In genomic region chr8:120004154-120004702, GRCm38 (mm10) we compare ENCODE assay signal across 8 mouse cellular contexts. TPM values are rescaled to one million over a fixed set of nuclear protein-coding genes. Genes with fewer than 3 reads are reported as not detected.
DNase-seq lines count a peak whose midpoint lies in the region; ATAC-seq lines count a peak whose summit lies in the region.

No protein-coding gene starts in this region.

- DNase-seq in midbrain, embryonic 10.5 days (ENCODE audit: low spot score) = no peak
- DNase-seq in gastrocnemius, postnatal 10 days = peak; percentile 41
- no peak for DNase-seq in right cerebral cortex, postnatal 10 days (ENCODE audit: low spot score in 2 of 2)

- H3K4me1 ChIP-seq in midbrain, embryonic 10.5 days = peaks cover 34% of the 10 kb centered on the region
- H3K4me1 ChIP-seq in midbrain, embryonic 15.5 days = peaks cover 6% of the 10 kb centered on the region; the same call in 1 of the 2 replicates
- peaks cover 3% of the 10 kb centered on the region for H3K4me1 ChIP-seq in hindbrain, embryonic 16.5 days (ENCODE audit: control insufficient read depth, insufficient read depth, low read depth, low read length)
- peaks cover 7% of the 10 kb centered on the region for H3K4me1 ChIP-seq in lung, embryonic 16.5 days (replicated peaks; ENCODE audit: control insufficient read depth, insufficient read depth, low read length)
- H3K4me1 ChIP-seq in forebrain, embryonic 13.5 days = peaks cover 5% of the 10 kb centered on the region; the same call in 1 of the 2 replicates

- H3K9ac ChIP-seq in midbrain, embryonic 15.5 days = no peak overlapping the region
- H3K9ac ChIP-seq in hindbrain, embryonic 16.5 days (ENCODE audit: low read depth, low read length) = no peak overlapping the region
- H3K9ac ChIP-seq in lung, embryonic 16.5 days (ENCODE audit: low read length) = no peak overlapping the region; the same call in 1 of the 2 replicates
- H3K9ac ChIP-seq in forebrain, embryonic 13.5 days = no peak overlapping the region

- H3K4me2 ChIP-seq in midbrain, embryonic 15.5 days = no peak overlapping the region
- H3K4me2 ChIP-seq in hindbrain, embryonic 16.5 days (ENCODE audit: low read length) = no peak overlapping the region
- no peak overlapping the region; the same call in 1 of the 2 replicates for H3K4me2 ChIP-seq in lung, embryonic 16.5 days (ENCODE audit: low read depth, low read length)
- no peak overlapping the region for H3K4me2 ChIP-seq in forebrain, embryonic 13.5 days

- 61% methylated on average over 14 of the region's 14 CpGs for WGBS in midbrain, embryonic 10.5 days
- 38% methylated on average over 14 of the region's 14 CpGs for WGBS in midbrain, embryonic 15.5 days
- 31% methylated on average over 14 of the region's 14 CpGs for WGBS in hindbrain, embryonic 16.5 days
- 10% methylated on average over 14 of the region's 14 CpGs for WGBS in lung, embryonic 16.5 days
- 72% methylated on average over 14 of the region's 14 CpGs for WGBS in forebrain, embryonic 13.5 days

- H3K4me3 ChIP-seq in midbrain, embryonic 10.5 days = no peak overlapping the region
- H3K4me3 ChIP-seq in midbrain, embryonic 15.5 days = no peak overlapping the region
- no peak overlapping the region for H3K4me3 ChIP-seq in hindbrain, embryonic 16.5 days (ENCODE audit: low read length)
- no peak overlapping the region for H3K4me3 ChIP-seq in lung, embryonic 16.5 days (ENCODE audit: low read length)
- no peak overlapping the region for H3K4me3 ChIP-seq in forebrain, embryonic 13.5 days

- no peaks in the 10 kb centered on the region for H3K9me3 ChIP-seq in midbrain, embryonic 10.5 days (replicated peaks)
- no peaks in the 10 kb centered on the region for H3K9me3 ChIP-seq in midbrain, embryonic 15.5 days
- no peaks in the 10 kb centered on the region for H3K9me3 ChIP-seq in hindbrain, embryonic 16.5 days (ENCODE audit: control insufficient read depth, low read length)
- no peaks in the 10 kb centered on the region for H3K9me3 ChIP-seq in lung, embryonic 16.5 days (ENCODE audit: control insufficient read depth, low read length)
- H3K9me3 ChIP-seq in forebrain, embryonic 13.5 days (replicated peaks) = no peaks in the 10 kb centered on the region

- H3K27me3 ChIP-seq in midbrain, embryonic 10.5 days (ENCODE audit: low read depth, poor library complexity, severe bottlenecking) = 0 out of 2 replicates have a peak, but pooled peaks cover 6% of the 10 kb centered on the region
- H3K27me3 ChIP-seq in midbrain, embryonic 15.5 days (replicated peaks) = no peaks in the 10 kb centered on the region; the same call in 1 of the 2 replicates
- H3K27me3 ChIP-seq in hindbrain, embryonic 16.5 days (replicated peaks; ENCODE audit: control insufficient read depth, insufficient read depth, low read length) = no peaks in the 10 kb centered on the region
- no peaks in the 10 kb centered on the region for H3K27me3 ChIP-seq in lung, embryonic 16.5 days (ENCODE audit: control insufficient read depth, insufficient read depth, low read depth, low read length)
- H3K27me3 ChIP-seq in forebrain, embryonic 13.5 days = no peaks in the 10 kb centered on the region

- H3K27ac ChIP-seq in midbrain, embryonic 10.5 days (replicated peaks) = peak overlapping the region; percentile 64; the same call in 1 of the 2 replicates
- H3K27ac ChIP-seq in midbrain, embryonic 15.5 days = no peak overlapping the region
- H3K27ac ChIP-seq in hindbrain, embryonic 16.5 days (ENCODE audit: low read depth, low read length) = no peak overlapping the region
- no peak overlapping the region for H3K27ac ChIP-seq in lung, embryonic 16.5 days (ENCODE audit: low read length)
- no peak overlapping the region for H3K27ac ChIP-seq in forebrain, embryonic 13.5 days

- ATAC-seq in midbrain, embryonic 15.5 days (replicated peaks) = no peak
- ATAC-seq in hindbrain, embryonic 16.5 days = 0 out of 2 replicates have a peak, but pooled peaks have one; percentile 24
- ATAC-seq in lung, embryonic 16.5 days (ENCODE audit: low read depth) = peak; percentile 85
- no peak for ATAC-seq in forebrain, embryonic 13.5 days
- no peak for ATAC-seq in activated CD4-positive, CD25-positive, alpha-beta regulatory T cell, adult 4 months

- H3K36me3 ChIP-seq in midbrain, embryonic 10.5 days = no peaks in the 10 kb centered on the region
- no peaks in the 10 kb centered on the region for H3K36me3 ChIP-seq in midbrain, embryonic 15.5 days (replicated peaks)
- H3K36me3 ChIP-seq in hindbrain, embryonic 16.5 days (ENCODE audit: control insufficient read depth, insufficient read depth, low read length) = no peaks in the 10 kb centered on the region
- H3K36me3 ChIP-seq in lung, embryonic 16.5 days (ENCODE audit: control insufficient read depth, insufficient read depth, low read length) = no peaks in the 10 kb centered on the region
- H3K36me3 ChIP-seq in forebrain, embryonic 13.5 days (ENCODE audit: poor library complexity, severe bottlenecking) = no peaks in the 10 kb centered on the region

RNA-seq across cellular contexts. Expression of gene Crispld2, which starts 12.0 kb away (rescaled TPM):
- polyA plus RNA-seq in midbrain, embryonic 10.5 days (2016; fragmentation: Nextera tagmentation; extraction: Ambion mirVana) = 2.9 and 4.0 TPM in 2 replicates
- polyA plus RNA-seq in midbrain, embryonic 15.5 days (2015; fragmentation: Nextera tagmentation; extraction: Ambion mirVana) = 2.9 TPM in 2 replicates
- total RNA-seq in gastrocnemius, postnatal 10 days (2021) = 1 to 10 TPM; 3.9 to 5.3 TPM
- 2.7 and 3.1 TPM in 2 replicates for polyA plus RNA-seq in hindbrain, embryonic 16.5 days (2015; fragmentation: Nextera tagmentation; extraction: Ambion mirVana)
- 8.4 and 9.3 TPM in 2 replicates for polyA plus RNA-seq in lung, embryonic 16.5 days (2015; fragmentation: Nextera tagmentation; extraction: Ambion mirVana)
- polyA plus RNA-seq in forebrain, embryonic 13.5 days (2015; fragmentation: Nextera tagmentation; extraction: Ambion mirVana) = 0.72 and 0.90 TPM in 2 replicates
- not detected for polyA plus RNA-seq in activated CD4-positive, CD25-positive, alpha-beta regulatory T cell, adult 4 months (2017; shearing (Covaris generic))

Comparison
In these comparisons a context has a peak if more than half of its experiments do, and no peak if none do; other contexts are left out.
1. ATAC-seq: peak in hindbrain, embryonic 16.5 days (single experiment) and lung, embryonic 16.5 days (single experiment); none in midbrain, embryonic 15.5 days (single experiment), forebrain, embryonic 13.5 days (single experiment) and activated CD4-positive, CD25-positive, alpha-beta regulatory T cell, adult 4 months (single experiment).